Comparison of ENCODE assay signal across 28 mouse cellular contexts in the genomic region with DNA sequence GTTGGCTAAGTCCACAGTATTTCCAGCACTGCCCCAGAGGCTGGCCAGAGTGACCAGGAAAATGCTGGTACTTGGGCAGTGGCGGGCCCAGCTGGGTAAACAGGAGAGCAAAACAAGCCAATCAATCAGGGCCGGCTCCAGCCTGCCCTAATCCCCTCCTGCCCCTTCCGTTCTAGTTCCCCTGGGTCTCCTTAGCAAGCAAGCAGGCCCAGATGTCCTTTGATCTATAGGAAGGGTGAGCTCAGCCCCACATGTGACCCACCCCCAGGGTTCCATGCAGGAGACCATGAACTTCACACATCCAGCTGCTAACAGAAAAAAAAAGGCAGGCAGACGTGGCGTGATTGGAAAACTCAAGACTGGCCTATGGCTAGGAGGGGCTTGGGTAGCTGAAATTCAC. TPM values are rescaled to one million over a fixed set of nuclear protein-coding genes. Genes with fewer than 3 reads are reported as not detected.
DNase-seq lines count a peak whose midpoint lies in the region; ATAC-seq and TF ChIP-seq lines count a peak whose summit lies in the region.
"Had no signal": no experiment of that assay in that cellular context is flagged by ENCODE, and none has a peak within 500 bp of the region (broad histone marks: within the 10 kb centered on the region; RNA-seq: fewer than 3 reads in every experiment).

No protein-coding gene starts in this region.

- H3K27ac ChIP-seq in heart, embryonic 10.5 days = 0 out of 2 replicates have a peak overlapping the region, but pooled peaks have one; percentile 23
- H3K27ac ChIP-seq in hindbrain, embryonic 11.5 days (ENCODE audit: low read depth, low read length) = no peak overlapping the region
- H3K27ac ChIP-seq in hindbrain, postnatal 0 days = no peak overlapping the region
- no peak overlapping the region for H3K27ac ChIP-seq in neural tube, embryonic 11.5 days (ENCODE audit: low read depth, low read length)
- H3K27ac ChIP-seq: forebrain, embryonic 12.5 days; neural tube, embryonic 13.5 days had no signal

- no peaks in the 10 kb centered on the region for H3K9me3 ChIP-seq in heart, embryonic 10.5 days
- no peaks in the 10 kb centered on the region for H3K9me3 ChIP-seq in hindbrain, embryonic 11.5 days (ENCODE audit: control insufficient read depth, low read length)
- H3K9me3 ChIP-seq in hindbrain, postnatal 0 days (ENCODE audit: low read length) = no peaks in the 10 kb centered on the region
- no peaks in the 10 kb centered on the region for H3K9me3 ChIP-seq in neural tube, embryonic 11.5 days (ENCODE audit: control insufficient read depth, low read length)
- H3K9me3 ChIP-seq: forebrain, embryonic 12.5 days; megakaryocyte, embryonic 14.5 days; neural tube, embryonic 13.5 days had no signal

- no peak for DNase-seq in heart, embryonic 10.5 days (ENCODE audit: low spot score)
- no peak for DNase-seq in heart, adult 18-20 months
- DNase-seq in hindbrain, embryonic 11.5 days (ENCODE audit: low spot score) = peak; percentile 10
- no peak for DNase-seq in hindbrain, postnatal 0 days (ENCODE audit: low spot score)
- DNase-seq in neural tube, embryonic 11.5 days (ENCODE audit: low spot score) = peak; percentile 32
- DNase-seq in neural tube, embryonic 10.5 days (ENCODE audit: extremely low spot score, low spot score) = no peak
- no peak for DNase-seq in right cerebral cortex, postnatal 10 days (ENCODE audit: low spot score in 2 of 2)
- DNase-seq: adrenal gland, postnatal 10 days; cerebellum, adult 9-10 months; kidney, adult 2 months; lung, adult 2 months; right cerebral cortex, adult 18-20 months had no signal

- H3K4me1 ChIP-seq in heart, embryonic 10.5 days = no peaks in the 10 kb centered on the region
- no peaks in the 10 kb centered on the region for H3K4me1 ChIP-seq in hindbrain, embryonic 11.5 days (replicated peaks; ENCODE audit: control insufficient read depth, insufficient read depth, low read length)
- H3K4me1 ChIP-seq in hindbrain, postnatal 0 days (ENCODE audit: insufficient read depth, low read length) = no peaks in the 10 kb centered on the region
- H3K4me1 ChIP-seq in neural tube, embryonic 11.5 days (ENCODE audit: control insufficient read depth, insufficient read depth, low read length) = no peaks in the 10 kb centered on the region
- H3K4me1 ChIP-seq: forebrain, embryonic 12.5 days; neural tube, embryonic 13.5 days had no signal

- no peak for ATAC-seq in hindbrain, embryonic 11.5 days (ENCODE audit: low FRiP score)
- ATAC-seq in hindbrain, postnatal 0 days = no peak
- ATAC-seq in neural tube, embryonic 11.5 days (ENCODE audit: insufficient read depth, low FRiP score, low TSS enrichment) = no peak
- no peak for ATAC-seq in erythroid progenitor cell, adult 5-6 weeks (replicated peaks; ENCODE audit: low FRiP score, poor library complexity, severe bottlenecking)
- ATAC-seq: CD4-positive, CD25-positive, alpha-beta regulatory T cell, adult 4 months; inflammation-experienced regulatory T-cells, adult 6 months; Patski had no signal

- H3K4me3 ChIP-seq in heart, embryonic 10.5 days = no peak overlapping the region
- H3K4me3 ChIP-seq in hindbrain, embryonic 11.5 days (ENCODE audit: low read depth, low read length) = no peak overlapping the region
- no peak overlapping the region for H3K4me3 ChIP-seq in hindbrain, postnatal 0 days (ENCODE audit: low read length)
- no peak overlapping the region for H3K4me3 ChIP-seq in neural tube, embryonic 11.5 days (ENCODE audit: low read depth, low read length)
- H3K4me3 ChIP-seq: forebrain, embryonic 12.5 days; megakaryocyte, embryonic 14.5 days; neural tube, embryonic 13.5 days had no signal

- H3K9ac ChIP-seq in hindbrain, embryonic 11.5 days (ENCODE audit: low read depth, low read length) = no peak overlapping the region
- no peak overlapping the region for H3K9ac ChIP-seq in hindbrain, postnatal 0 days (replicated peaks; ENCODE audit: low read length)
- no peak overlapping the region for H3K9ac ChIP-seq in neural tube, embryonic 11.5 days (ENCODE audit: low read length)
- H3K9ac ChIP-seq: forebrain, embryonic 12.5 days; neural tube, embryonic 13.5 days had no signal

- H3K36me3 ChIP-seq in heart, embryonic 10.5 days = no peaks in the 10 kb centered on the region
- no peaks in the 10 kb centered on the region for H3K36me3 ChIP-seq in hindbrain, embryonic 11.5 days (ENCODE audit: control insufficient read depth, insufficient read depth, low read length)
- H3K36me3 ChIP-seq in hindbrain, postnatal 0 days (ENCODE audit: insufficient read depth, low read length) = no peaks in the 10 kb centered on the region
- H3K36me3 ChIP-seq in neural tube, embryonic 11.5 days (ENCODE audit: control insufficient read depth, insufficient read depth, low read length) = no peaks in the 10 kb centered on the region
- H3K36me3 ChIP-seq: forebrain, embryonic 12.5 days; neural tube, embryonic 13.5 days had no signal

- no peak for TF ChIP-seq CTCF in hindbrain, postnatal 0 days (IDR thresholded peaks at IDR 0.05; ENCODE audit: low read depth)

- H3K27me3 ChIP-seq in heart, embryonic 10.5 days (ENCODE audit: insufficient read depth, poor library complexity, severe bottlenecking) = no peaks in the 10 kb centered on the region
- no peaks in the 10 kb centered on the region for H3K27me3 ChIP-seq in hindbrain, embryonic 11.5 days (ENCODE audit: control insufficient read depth, insufficient read depth, low read length)
- no peaks in the 10 kb centered on the region for H3K27me3 ChIP-seq in hindbrain, postnatal 0 days (ENCODE audit: insufficient read depth, low read length)
- no peaks in the 10 kb centered on the region for H3K27me3 ChIP-seq in neural tube, embryonic 11.5 days (ENCODE audit: control insufficient read depth, insufficient read depth, low read length)
- H3K27me3 ChIP-seq: forebrain, embryonic 12.5 days; neural tube, embryonic 13.5 days had no signal

- H3K4me2 ChIP-seq in hindbrain, embryonic 11.5 days (replicated peaks; ENCODE audit: low read depth, low read length) = no peak overlapping the region
- H3K4me2 ChIP-seq in hindbrain, postnatal 0 days (ENCODE audit: low read depth, low read length) = no peak overlapping the region
- H3K4me2 ChIP-seq in neural tube, embryonic 11.5 days (ENCODE audit: low read depth) = no peak overlapping the region
- H3K4me2 ChIP-seq: forebrain, embryonic 12.5 days; neural tube, embryonic 13.5 days had no signal

- 37% methylated on average over 5 of the region's 5 CpGs for WGBS in heart, embryonic 10.5 days
- 55% methylated on average over 5 of the region's 5 CpGs for WGBS in hindbrain, embryonic 11.5 days
- WGBS in hindbrain, postnatal 0 days = 61% methylated on average over 5 of the region's 5 CpGs
- WGBS in neural tube, embryonic 11.5 days = 29% methylated on average over 5 of the region's 5 CpGs

RNA-seq across cellular contexts. Expression of a gene that starts 43.5 kb away (rescaled TPM):
- 13.3 and 15.1 TPM in 2 replicates for polyA plus RNA-seq in heart, embryonic 10.5 days (2016; fragmentation: Nextera tagmentation; extraction: Ambion mirVana)
- total RNA-seq in heart, adult 18-20 months (2021) = not detected
- polyA plus RNA-seq in hindbrain, embryonic 11.5 days (2014; fragmentation: Nextera tagmentation; extraction: Ambion mirVana) = 1.4 and 2.6 TPM in 2 replicates
- not detected in 2 replicates for total RNA-seq in hindbrain, postnatal 0 days (2014; rRNA removed)
- 0.45 TPM in 1 of 2 replicates, not detected in the other for polyA plus RNA-seq in hindbrain, postnatal 0 days (2015; fragmentation: Nextera tagmentation; extraction: Ambion mirVana)
- 2.6 and 3.7 TPM in 2 replicates for polyA plus RNA-seq in neural tube, embryonic 11.5 days (2014; fragmentation: Nextera tagmentation; extraction: Ambion mirVana)
- not detected in 2 replicates for total RNA-seq in erythroid progenitor cell, adult 5-6 weeks (2015; ENCODE audit: low replicate concordance)
- not detected in 2 replicates for total RNA-seq in erythroid progenitor cell, adult 5-6 weeks (2017; ENCODE audit: low replicate concordance)
- total RNA-seq: adrenal gland, postnatal 10 days; common myeloid progenitor, adult 5-6 weeks; gastrocnemius, adult 8-10 months; granulocyte monocyte progenitor cell, adult 5-6 weeks; hematopoietic stem cell, adult 5-6 weeks; layer of hippocampus, postnatal 25 days; left cerebral cortex, postnatal 14 days; liver, adult 2 months; monocyte, adult 5-6 weeks had no signal
- polyA plus RNA-seq: CD4-positive, CD25-positive, alpha-beta regulatory T cell, adult 4 months; inflammation-experienced regulatory T-cells, adult 6 months; kidney, adult 2 months; liver, adult 2 months; lung, adult 2 months; small intestine, adult 2 months had no signal

Comparison
In these comparisons a context has a peak if more than half of its experiments do, and no peak if none do; other contexts are left out.
1. DNase-seq: peak in hindbrain, embryonic 11.5 days (single experiment) and neural tube, embryonic 11.5 days (single experiment); none in heart, embryonic 10.5 days (single experiment), heart, adult 18-20 months (0 of 2), hindbrain, postnatal 0 days (single experiment), neural tube, embryonic 10.5 days (single experiment) and right cerebral cortex, postnatal 10 days (0 of 2).